Mouse (Mus musculus) forebrain, embryonic 14.5 days (tissue): Measurements from ENCODE around the gene Ccdc189. TPM values are rescaled to one million over a fixed set of nuclear protein-coding genes. Genes with fewer than 3 reads are reported as not detected.

Source experiments
- ATAC-seq: fragments of 200-750 bp; cut with Nextera tagmentation; 2 replicates; pipeline ENCODE4 v1.8.0; 2017; ENCODE audit warnings: mild to moderate bottlenecking, moderate library complexity
- DNase-seq: peaks from one replicate; pipeline ENCODE4 v3.0.0-alpha.2; 2015; ENCODE audit warnings: low spot score
- H3K27ac ChIP-seq: fragments of 300-500 bp; sonication (generic); 2 replicates; pipeline ENCODE4 v1.5.1; 2014; ENCODE audit warnings: low read depth, mild to moderate bottlenecking, control low read depth, low read length, moderate library complexity
- H3K27me3 ChIP-seq: fragments of 300-500 bp; sonication (generic); replicated peaks from 2 replicates; pipeline ENCODE4 v1.6.1; 2014; ENCODE audit warnings: low read length, control low read depth, mixed read lengths; ENCODE audit not compliant: control insufficient read depth, insufficient read depth
- H3K36me3 ChIP-seq: fragments of 300-500 bp; sonication (generic); 2 replicates; pipeline ENCODE4 v1.6.1; 2014; ENCODE audit warnings: low read length, control low read depth; ENCODE audit not compliant: control insufficient read depth, insufficient read depth
- H3K4me1 ChIP-seq: fragments of 300-500 bp; sonication (generic); 2 replicates; pipeline ENCODE4 v1.6.1; 2014; ENCODE audit warnings: antibody characterized with exemption, low read length, control low read depth; ENCODE audit not compliant: control insufficient read depth, insufficient read depth
- H3K4me2 ChIP-seq: fragments of 300-500 bp; sonication (generic); 2 replicates; pipeline ENCODE4 v1.6.1; 2014; ENCODE audit warnings: mild to moderate bottlenecking, control low read depth, low read length
- H3K4me3 ChIP-seq: fragments of 300-500 bp; sonication (generic); 2 replicates; pipeline ENCODE4 v1.5.1; 2014; ENCODE audit warnings: low read depth, low read length, control low read depth
- H3K9ac ChIP-seq: fragments of 300-500 bp; sonication (generic); 2 replicates; pipeline ENCODE4 v1.6.1; 2014; ENCODE audit warnings: mild to moderate bottlenecking, low read length, control low read depth, moderate library complexity
- H3K9me3 ChIP-seq: fragments of 300-500 bp; sonication (generic); replicated peaks from 2 replicates; pipeline ENCODE4 v1.6.1; 2016; ENCODE audit warnings: low read length, control low read depth, mixed read lengths; ENCODE audit not compliant: control insufficient read depth
- whole genome bisulfite sequencing: fragments of 180-500 bp; shearing (Covaris S2); extraction: QIAGEN DNeasy Blood & Tissue Kit; methylation state at CpG from one replicate; pipeline ENCODE4 v1.1.7; 2014; 5-methylcytosine and 5-hydroxymethylcytosine counted together
- polyA plus RNA-seq: library from polyadenylated mRNA; unstranded; fragments of >200 nt; fragmentation: Nextera tagmentation; extraction: Ambion mirVana; gene quantifications from 2 replicates; pipeline ENCODE4 v1.2.1, GENCODE M21; 2014

Gene Ccdc189
- polyA plus RNA-seq, 1 experiment from 2014 or later: 12.8 TPM

GRCm38 (mm10) chr7:127586149-127586548, 2.2 kb downstream of the Ccdc189 start:
- Histone ChIP-seq H3K4me2 (no peak overlapping the region), H3K36me3 (peaks cover 50% of the 10 kb centered on the region), H3K27ac (no peak overlapping the region), H3K4me1 (peaks cover 16% of the 10 kb centered on the region), H3K9ac (no peak overlapping the region), H3K4me3 (no peak overlapping the region), H3K27me3 (no peaks in the 10 kb centered on the region), H3K9me3 (no peaks in the 10 kb centered on the region)
- ATAC-seq: no peak
- 87% methylated on average over 6 of the region's 6 CpGs for WGBS
- no peak for DNase-seq

DNA sequence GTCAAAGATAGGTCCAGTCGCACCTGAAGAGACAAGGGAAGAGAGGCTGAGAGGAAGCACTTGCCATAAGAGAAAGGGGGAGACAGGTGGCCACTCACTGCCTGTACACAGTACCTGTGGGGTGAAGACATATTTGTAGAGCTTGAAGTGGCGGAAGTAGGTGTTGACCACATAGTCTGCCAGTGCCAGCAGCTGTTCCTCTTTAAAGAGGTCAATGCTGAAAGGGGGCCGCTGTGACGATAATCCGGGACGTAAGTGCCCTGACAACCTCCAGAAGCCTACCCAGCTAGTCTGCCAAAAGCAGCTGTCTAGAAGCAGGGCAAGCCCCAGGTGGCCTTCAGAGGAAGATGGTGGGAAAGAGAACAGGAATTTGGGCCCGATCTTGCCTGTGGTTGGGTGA, 3.4 kb downstream of the Ccdc189 start:
- WGBS: 93% methylated on average over 7 of the region's 7 CpGs
- no peak overlapping the region for H3K27ac ChIP-seq
- no peaks in the 10 kb centered on the region for H3K9me3 ChIP-seq
- no peak overlapping the region for H3K4me3 ChIP-seq
- peaks cover 50% of the 10 kb centered on the region for H3K36me3 ChIP-seq
- no peaks in the 10 kb centered on the region for H3K27me3 ChIP-seq
- H3K4me1 ChIP-seq: peaks cover 16% of the 10 kb centered on the region
- H3K9ac ChIP-seq: no peak overlapping the region
- DNase-seq (no peak), ATAC-seq (no peak)
- no peak overlapping the region for H3K4me2 ChIP-seq

DNA sequence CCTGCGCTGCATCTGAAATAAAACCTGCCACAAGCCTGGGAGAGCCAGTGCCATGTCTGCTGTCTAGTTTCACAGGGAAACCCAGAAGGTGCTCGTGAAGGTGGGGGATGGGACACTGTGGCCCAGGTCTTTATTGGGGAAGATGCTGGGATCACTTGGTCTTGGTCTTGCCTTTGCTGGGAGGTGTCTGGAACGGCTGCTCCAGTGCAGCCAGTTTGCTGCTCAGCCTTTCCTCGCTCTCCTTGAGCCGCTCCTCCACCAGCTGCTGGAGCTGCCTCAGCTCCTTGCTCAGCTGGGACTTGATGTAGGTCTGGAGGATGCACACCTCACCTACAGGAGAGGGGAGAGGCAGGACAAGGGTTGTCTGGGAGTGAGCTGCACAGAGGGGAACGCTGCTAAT, 5.1 kb downstream of the Ccdc189 start:
- no peaks in the 10 kb centered on the region for H3K27me3 ChIP-seq
- peaks cover 7% of the 10 kb centered on the region; the same call in 1 of the 2 replicates for H3K4me1 ChIP-seq
- no peak overlapping the region for H3K4me2 ChIP-seq
- H3K27ac ChIP-seq: no peak overlapping the region
- no peak overlapping the region for H3K9ac ChIP-seq
- H3K9me3 ChIP-seq: no peaks in the 10 kb centered on the region
- DNase-seq (no peak), ATAC-seq (no peak)
- 92% methylated on average over 6 of the region's 6 CpGs for WGBS
- H3K36me3 ChIP-seq: peaks cover 55% of the 10 kb centered on the region
- H3K4me3 ChIP-seq: no peak overlapping the region

- Histone ChIP-seq H3K9me3 (no peaks in the 10 kb centered on the region), H3K36me3 (peaks cover 17% of the 10 kb centered on the region), H3K4me2 (peak overlapping the region; percentile 93), H3K4me1 (peaks cover 17% of the 10 kb centered on the region), H3K27me3 (no peaks in the 10 kb centered on the region), H3K9ac (peak overlapping the region; percentile 72), H3K27ac (no peak overlapping the region), H3K4me3 (peak overlapping the region; percentile 55)
- 20% methylated on average over 7 of the region's 7 CpGs for WGBS
- ATAC-seq (no peak), DNase-seq (no peak)
These were observed 14.3 kb downstream of the Ccdc189 start for GRCm38 (mm10) chr7:127574115-127574514.

DNA sequence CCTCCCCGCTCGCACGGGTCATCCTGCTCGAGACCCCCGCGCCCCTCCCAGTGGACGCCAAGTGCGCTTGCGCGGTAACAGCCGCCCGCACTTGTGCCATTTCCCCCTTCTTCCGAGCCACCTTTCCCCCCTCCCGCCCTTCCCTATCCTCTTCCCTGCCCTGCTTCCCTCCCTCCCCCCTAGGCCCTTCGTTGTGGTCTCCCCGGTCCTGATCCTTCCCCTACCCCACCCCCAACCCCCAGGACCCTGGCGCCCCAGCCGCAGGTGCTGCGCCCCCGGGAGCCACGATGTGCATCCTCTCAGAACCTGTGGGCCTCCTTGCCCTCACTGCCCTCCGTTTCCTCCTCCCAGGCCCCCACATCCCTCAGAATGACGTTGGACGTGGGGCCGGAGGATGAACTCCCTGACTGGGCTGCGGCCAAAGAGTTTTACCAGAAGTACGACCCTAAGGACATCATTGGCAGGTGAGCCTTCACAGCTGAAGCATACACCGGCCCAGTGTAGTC, 14.8 kb downstream of the Ccdc189 start:
- Histone ChIP-seq H3K36me3 (peaks cover 20% of the 10 kb centered on the region), H3K9me3 (no peaks in the 10 kb centered on the region), H3K9ac (peak overlapping the region; percentile 72), H3K27ac (peak overlapping the region; percentile 75), H3K4me1 (peaks cover 17% of the 10 kb centered on the region), H3K4me2 (peak overlapping the region; percentile 93), H3K4me3 (peak overlapping the region; percentile 55), H3K27me3 (no peaks in the 10 kb centered on the region)
- DNase-seq (no peak), ATAC-seq (peak; percentile 58)
- 2% methylated on average over 20 of the region's 28 CpGs for WGBS

GRCm38 (mm10) chr7:127572895-127573471, 15.4 kb downstream of the Ccdc189 start, which contains the start of gene Phkg2:
Gene Phkg2, plus strand, starts transcription at chr7:127573340.
- Histone ChIP-seq H3K36me3 (peaks cover 15% of the 10 kb centered on the region), H3K9ac (peak within 1 kb of the TSS; percentile 72), H3K4me2 (peak within 1 kb of the TSS; percentile 93), H3K4me3 (peak within 1 kb of the TSS; percentile 55), H3K9me3 (no peaks in the 10 kb centered on the region), H3K4me1 (peaks cover 17% of the 10 kb centered on the region), H3K27ac (peak within 1 kb of the TSS; percentile 75), H3K27me3 (no peaks in the 10 kb centered on the region)
- under 1% methylated on average over 17 of the region's 17 CpGs for WGBS
- DNase-seq (peak; percentile 99), ATAC-seq (peak; percentile 99)

- H3K4me3 ChIP-seq: no peak overlapping the region
- H3K9me3 ChIP-seq: no peaks in the 10 kb centered on the region
- H3K27ac ChIP-seq: no peak overlapping the region
- no peaks in the 10 kb centered on the region for H3K27me3 ChIP-seq
- H3K4me2 ChIP-seq: no peak overlapping the region
- H3K36me3 ChIP-seq: peaks cover 68% of the 10 kb centered on the region
- no peak for ATAC-seq
- peak; percentile 13 for DNase-seq
- no peak overlapping the region for H3K9ac ChIP-seq
- no peaks in the 10 kb centered on the region for H3K4me1 ChIP-seq
- WGBS: 73% methylated on average over 6 of the region's 6 CpGs
These were observed 23.8 kb downstream of the Ccdc189 start for GRCm38 (mm10) chr7:127564381-127565150.

DNA sequence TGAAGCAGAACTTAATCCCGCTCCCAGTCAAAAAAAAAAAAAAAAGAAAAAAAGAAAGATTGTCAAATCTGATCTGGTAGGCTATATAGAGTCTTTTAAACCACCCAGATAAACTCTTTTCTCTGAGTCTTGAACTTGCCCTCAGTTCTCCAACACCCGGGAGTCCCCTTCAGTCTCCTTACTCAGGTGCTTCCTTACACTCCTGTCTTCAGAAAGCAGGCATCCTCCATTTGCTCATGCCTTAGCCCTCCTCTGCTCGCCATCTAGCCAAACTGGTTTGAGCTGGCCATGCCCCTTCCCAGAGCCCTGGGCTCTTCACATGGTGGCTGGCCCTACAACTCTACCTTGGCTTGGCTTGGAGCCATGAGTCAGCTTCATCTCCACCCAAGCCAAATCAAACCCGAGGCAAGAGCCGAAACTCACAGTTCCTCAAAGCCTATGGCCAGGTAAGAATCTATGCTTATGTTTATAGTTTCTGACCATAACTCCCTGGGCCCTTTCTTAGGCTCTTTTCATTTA, 27.0 kb downstream of the Ccdc189 start, which contains the start of gene Tmem265:
TSS of gene Tmem265 (plus strand) at position 51 of the 519 bp plus-strand sequence.
- Histone ChIP-seq H3K9ac (no peak within 1 kb of the TSS), H3K36me3 (peaks cover 87% of the 10 kb centered on the region), H3K27me3 (no peaks in the 10 kb centered on the region), H3K4me3 (no peak within 1 kb of the TSS), H3K4me1 (no peaks in the 10 kb centered on the region), H3K9me3 (no peaks in the 10 kb centered on the region), H3K4me2 (no peak within 1 kb of the TSS), H3K27ac (no peak within 1 kb of the TSS)
- 91% methylated on average over 5 of the region's 5 CpGs for WGBS
- DNase-seq (no peak), ATAC-seq (no peak)
